Mouse (Mus musculus) thymus, postnatal 25 days (tissue): Measurements from ENCODE around the gene Rassf1.

Experiments
- DNase-seq: peaks from one replicate; pipeline ENCODE4 v3.0.0; 2022

Gene Rassf1

GRCm38 (mm10) chr9:107551117-107551889 lies at the start of gene Rassf1:
Rassf1 (plus strand) TSS chr9:107551555.
- peak; percentile 82 for DNase-seq

GRCm38 (mm10) chr9:107502131-107502846 lies 49.1 kb upstream of the Rassf1 start:
- no peak for DNase-seq

- DNase-seq, result no peak
These were observed 46.5 kb upstream of the Rassf1 start for GRCm38 (mm10) chr9:107504662-107505537.

GRCm38 (mm10) chr9:107508266-107508665 lies 43.1 kb upstream of the Rassf1 start:
- DNase-seq, result no peak

GRCm38 (mm10) chr9:107510384-107511100 lies 40.8 kb upstream of the Rassf1 start:
- DNase-seq, result no peak

GRCm38 (mm10) chr9:107511436-107511835 lies 39.9 kb upstream of the Rassf1 start:
- DNase-seq, result no peak

GRCm38 (mm10) chr9:107512326-107512725 lies 39.0 kb upstream of the Rassf1 start:
- no peak for DNase-seq

- peak; percentile 81 for DNase-seq
These were observed 36.9 kb upstream of the Rassf1 start for GRCm38 (mm10) chr9:107514303-107514955.

- no peak for DNase-seq
These were observed 31.0 kb upstream of the Rassf1 start for GRCm38 (mm10) chr9:107520331-107520730.

GRCm38 (mm10) chr9:107521190-107521589 lies 30.2 kb upstream of the Rassf1 start:
- DNase-seq, result peak; percentile 66

- peak; percentile 65 for DNase-seq
These were observed 29.5 kb upstream of the Rassf1 start for GRCm38 (mm10) chr9:107521711-107522399.

- no peak for DNase-seq
These were observed 29.0 kb upstream of the Rassf1 start for GRCm38 (mm10) chr9:107522400-107522711.

GRCm38 (mm10) chr9:107526198-107527026 lies 24.9 kb upstream of the Rassf1 start:
- DNase-seq, result peak; percentile 86

- DNase-seq, result peak; percentile 90
These were observed 17.5 kb upstream of the Rassf1 start, which contains the start of gene Tmem115 for GRCm38 (mm10) chr9:107533791-107534407. Tmem115 (plus strand) TSS chr9:107533945.

GRCm38 (mm10) chr9:107534408-107535202 lies 16.8 kb upstream of the Rassf1 start:
- no peak for DNase-seq

- DNase-seq, result no peak
These were observed 13.1 kb upstream of the Rassf1 start for GRCm38 (mm10) chr9:107538231-107538630.

- DNase-seq, result no peak
These were observed 12.6 kb upstream of the Rassf1 start for GRCm38 (mm10) chr9:107538711-107539110.

- DNase-seq, result no peak
These were observed 11.4 kb upstream of the Rassf1 start for GRCm38 (mm10) chr9:107539940-107540339.

GRCm38 (mm10) chr9:107540420-107540819 lies 10.9 kb upstream of the Rassf1 start:
- DNase-seq, result no peak
